Mouse (Mus musculus): Measurements from ENCODE around the gene Gpr132. TPM values are rescaled to one million over a fixed set of nuclear protein-coding genes. Genes with fewer than 3 reads are reported as not detected.

The Gpr132 gene
- polyA plus RNA-seq, 1 experiment from 2014 or later = 0.12 TPM

- H3K9ac ChIP-seq = no peak overlapping the region
- no peak overlapping the region for H3K4me3 ChIP-seq (ENCODE audit: low read depth, low read length)
- H3K4me2 ChIP-seq = no peak overlapping the region
- no peaks in the 10 kb centered on the region for H3K9me3 ChIP-seq (ENCODE audit: low read depth, low read length)
- TF ChIP-seq CTCF (IDR thresholded peaks at IDR 0.05; ENCODE audit: low read depth) = no peak
- no peaks in the 10 kb centered on the region for H3K27me3 ChIP-seq (ENCODE audit: insufficient read depth, low read length)
- ATAC-seq (ENCODE audit: insufficient read depth) = no peak
- H3K27ac ChIP-seq (ENCODE audit: low read depth) = no peak overlapping the region
- H3K4me1 ChIP-seq (ENCODE audit: insufficient read depth) = no peaks in the 10 kb centered on the region; the same call in 1 of the 2 replicates
- H3K36me3 ChIP-seq (ENCODE audit: insufficient read depth) = no peaks in the 10 kb centered on the region
- peak; percentile 30 for DNase-seq
- WGBS = 41% methylated on average over 9 of the region's 9 CpGs
These were observed 6.1 kb downstream of the Gpr132 start for GRCm38 (mm10) chr12:112861911-112862321.

- TF ChIP-seq CTCF (IDR thresholded peaks at IDR 0.05; ENCODE audit: low read depth) = no peak
- Histone ChIP-seq H3K27me3 (ENCODE audit: insufficient read depth, low read length) (no peaks in the 10 kb centered on the region), H3K27ac (ENCODE audit: low read depth) (no peak overlapping the region), H3K36me3 (ENCODE audit: insufficient read depth) (no peaks in the 10 kb centered on the region), H3K4me2 (no peak overlapping the region), H3K9me3 (ENCODE audit: low read depth, low read length) (no peaks in the 10 kb centered on the region), H3K4me3 (ENCODE audit: low read depth, low read length) (no peak overlapping the region), H3K9ac (no peak overlapping the region), H3K4me1 (ENCODE audit: insufficient read depth) (no peaks in the 10 kb centered on the region)
- DNase-seq (no peak), ATAC-seq (ENCODE audit: insufficient read depth) (no peak)
- 60% methylated on average over 7 of the region's 7 CpGs for WGBS
These were observed 7.3 kb downstream of the Gpr132 start for GRCm38 (mm10) chr12:112860765-112861164.

DNA sequence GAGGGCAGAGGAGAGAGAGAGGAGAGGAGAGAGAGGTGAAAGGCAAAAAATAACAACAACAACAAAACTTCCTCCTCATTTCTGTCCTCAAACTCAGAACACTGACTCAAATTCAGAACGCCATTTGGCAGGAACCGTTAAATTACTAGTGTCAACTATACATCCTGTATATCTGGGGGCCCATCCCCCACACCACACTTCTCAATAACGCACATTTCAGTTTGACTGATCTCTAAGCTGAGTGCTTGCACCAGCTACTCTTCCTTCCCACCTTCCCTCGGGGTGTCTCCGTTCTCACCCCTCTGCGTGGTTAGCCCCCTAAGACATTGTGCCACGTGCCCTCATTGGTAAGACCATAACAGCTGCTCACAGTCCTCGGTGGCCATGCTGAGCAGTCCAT lies 8.1 kb downstream of the Gpr132 start:
- DNase-seq (peak; percentile 34), ATAC-seq (ENCODE audit: insufficient read depth) (no peak)
- Histone ChIP-seq H3K9me3 (ENCODE audit: low read depth, low read length) (no peaks in the 10 kb centered on the region), H3K4me2 (no peak overlapping the region), H3K4me1 (ENCODE audit: insufficient read depth) (no peaks in the 10 kb centered on the region), H3K36me3 (ENCODE audit: insufficient read depth) (no peaks in the 10 kb centered on the region), H3K27me3 (ENCODE audit: insufficient read depth, low read length) (no peaks in the 10 kb centered on the region), H3K27ac (ENCODE audit: low read depth) (no peak overlapping the region), H3K4me3 (ENCODE audit: low read depth, low read length) (no peak overlapping the region), H3K9ac (no peak overlapping the region)
- 56% methylated on average over 8 of the region's 8 CpGs for WGBS
- no peak for TF ChIP-seq CTCF (IDR thresholded peaks at IDR 0.05; ENCODE audit: low read depth)

DNA sequence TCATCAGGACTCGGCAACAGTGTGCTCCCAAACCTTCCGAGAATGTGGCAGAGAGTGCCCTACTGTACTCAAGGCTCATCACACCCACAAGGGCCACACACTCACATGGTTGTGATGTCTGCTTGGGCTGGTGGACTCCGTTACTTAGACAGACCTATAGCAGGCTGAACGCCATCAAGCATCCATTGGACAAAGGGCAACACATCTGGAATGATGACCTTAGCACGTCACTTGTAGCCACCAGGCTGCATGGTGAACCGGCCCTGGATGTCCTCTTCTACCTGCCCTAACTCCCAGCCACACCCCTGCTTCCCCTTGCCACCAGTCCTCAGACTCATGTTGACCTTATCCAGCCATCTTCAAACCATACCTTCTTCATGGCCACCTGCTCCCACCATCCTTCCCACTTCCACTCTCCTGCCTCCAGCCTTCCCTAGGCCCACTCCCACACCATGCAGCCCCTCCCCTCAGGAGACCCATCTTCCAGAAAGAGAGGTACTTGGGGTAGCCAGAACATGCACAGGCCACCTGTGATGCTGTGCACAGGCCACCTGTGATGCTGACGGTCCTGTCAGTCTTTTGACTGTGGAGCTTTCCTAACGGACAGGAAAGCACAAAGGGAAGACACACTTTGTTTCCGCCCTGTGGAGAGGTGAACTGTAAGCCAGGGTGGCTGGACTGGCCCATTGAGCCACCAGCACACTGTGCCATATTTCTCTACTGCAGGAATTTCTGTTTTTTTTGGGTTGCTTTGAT lies 9.3 kb downstream of the Gpr132 start:
- Histone ChIP-seq H3K9me3 (ENCODE audit: low read depth, low read length) (no peaks in the 10 kb centered on the region), H3K27me3 (ENCODE audit: insufficient read depth, low read length) (no peaks in the 10 kb centered on the region), H3K4me3 (ENCODE audit: low read depth, low read length) (no peak overlapping the region), H3K4me2 (no peak overlapping the region), H3K36me3 (ENCODE audit: insufficient read depth) (no peaks in the 10 kb centered on the region), H3K4me1 (ENCODE audit: insufficient read depth) (no peaks in the 10 kb centered on the region), H3K27ac (ENCODE audit: low read depth) (no peak overlapping the region), H3K9ac (no peak overlapping the region)
- ATAC-seq (ENCODE audit: insufficient read depth) (no peak), DNase-seq (no peak)
- 78% methylated on average over 9 of the region's 9 CpGs for WGBS
- no peak for TF ChIP-seq CTCF (IDR thresholded peaks at IDR 0.05; ENCODE audit: low read depth)

- H3K9me3 ChIP-seq (ENCODE audit: low read depth, low read length) = no peaks in the 10 kb centered on the region
- H3K27ac ChIP-seq (ENCODE audit: low read depth) = no peak overlapping the region
- no peaks in the 10 kb centered on the region for H3K4me1 ChIP-seq (ENCODE audit: insufficient read depth)
- no peak for TF ChIP-seq CTCF (IDR thresholded peaks at IDR 0.05; ENCODE audit: low read depth)
- DNase-seq (no peak), ATAC-seq (ENCODE audit: insufficient read depth) (no peak)
- H3K36me3 ChIP-seq (ENCODE audit: insufficient read depth) = no peaks in the 10 kb centered on the region
- no peak overlapping the region for H3K4me3 ChIP-seq (ENCODE audit: low read depth, low read length)
- WGBS = 54% methylated on average over 9 of the region's 9 CpGs
- no peak overlapping the region for H3K4me2 ChIP-seq
- no peak overlapping the region for H3K9ac ChIP-seq
- H3K27me3 ChIP-seq (ENCODE audit: insufficient read depth, low read length) = no peaks in the 10 kb centered on the region
These were observed 10.8 kb downstream of the Gpr132 start for GRCm38 (mm10) chr12:112857021-112857925.

GRCm38 (mm10) chr12:112856338-112856737 lies 11.7 kb downstream of the Gpr132 start:
- H3K9ac ChIP-seq = no peak overlapping the region
- no peaks in the 10 kb centered on the region for H3K27me3 ChIP-seq (ENCODE audit: insufficient read depth, low read length)
- DNase-seq (no peak), ATAC-seq (ENCODE audit: insufficient read depth) (no peak)
- H3K4me1 ChIP-seq (ENCODE audit: insufficient read depth) = no peaks in the 10 kb centered on the region
- WGBS = 86% methylated on average over 3 of the region's 3 CpGs
- no peaks in the 10 kb centered on the region for H3K9me3 ChIP-seq (ENCODE audit: low read depth, low read length)
- no peaks in the 10 kb centered on the region for H3K36me3 ChIP-seq (ENCODE audit: insufficient read depth)
- no peak for TF ChIP-seq CTCF (IDR thresholded peaks at IDR 0.05; ENCODE audit: low read depth)
- H3K4me3 ChIP-seq (ENCODE audit: low read depth, low read length) = no peak overlapping the region
- H3K27ac ChIP-seq (ENCODE audit: low read depth) = no peak overlapping the region
- no peak overlapping the region for H3K4me2 ChIP-seq
